Mouse (Mus musculus) lung, postnatal 10 days (tissue): Measurements from ENCODE around the gene 4930442H23Rik.

Experiments
- DNase-seq: peaks from one replicate; pipeline ENCODE4 v3.0.0; 2021

Gene 4930442H23Rik

GRCm38 (mm10) chr10:81143157-81143633, 40.5 kb downstream of the 4930442H23Rik start:
- DNase-seq: peak; percentile 54

DNA sequence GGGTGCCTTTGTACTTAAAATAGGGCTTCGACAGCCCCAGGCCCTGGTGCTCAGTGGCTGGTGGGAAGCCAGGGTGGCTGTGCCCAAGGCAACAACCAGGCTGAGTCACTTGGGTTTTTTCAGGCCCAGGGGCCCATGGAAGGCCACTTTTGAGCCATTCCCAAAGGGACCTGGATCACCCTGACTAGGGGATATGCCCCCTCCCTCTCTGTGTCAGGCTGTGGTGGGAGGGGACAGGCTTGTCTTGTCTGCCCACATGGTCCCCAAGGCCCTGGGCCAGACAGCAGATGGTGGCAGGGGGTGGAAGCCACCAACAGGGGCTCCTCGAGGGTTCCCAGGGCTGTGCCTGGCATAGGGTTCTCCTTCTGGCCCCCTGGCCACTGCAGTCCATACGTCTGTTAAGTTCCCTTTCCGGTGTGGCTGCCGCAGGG, 41.1 kb downstream of the 4930442H23Rik start:
- DNase-seq: no peak

DNA sequence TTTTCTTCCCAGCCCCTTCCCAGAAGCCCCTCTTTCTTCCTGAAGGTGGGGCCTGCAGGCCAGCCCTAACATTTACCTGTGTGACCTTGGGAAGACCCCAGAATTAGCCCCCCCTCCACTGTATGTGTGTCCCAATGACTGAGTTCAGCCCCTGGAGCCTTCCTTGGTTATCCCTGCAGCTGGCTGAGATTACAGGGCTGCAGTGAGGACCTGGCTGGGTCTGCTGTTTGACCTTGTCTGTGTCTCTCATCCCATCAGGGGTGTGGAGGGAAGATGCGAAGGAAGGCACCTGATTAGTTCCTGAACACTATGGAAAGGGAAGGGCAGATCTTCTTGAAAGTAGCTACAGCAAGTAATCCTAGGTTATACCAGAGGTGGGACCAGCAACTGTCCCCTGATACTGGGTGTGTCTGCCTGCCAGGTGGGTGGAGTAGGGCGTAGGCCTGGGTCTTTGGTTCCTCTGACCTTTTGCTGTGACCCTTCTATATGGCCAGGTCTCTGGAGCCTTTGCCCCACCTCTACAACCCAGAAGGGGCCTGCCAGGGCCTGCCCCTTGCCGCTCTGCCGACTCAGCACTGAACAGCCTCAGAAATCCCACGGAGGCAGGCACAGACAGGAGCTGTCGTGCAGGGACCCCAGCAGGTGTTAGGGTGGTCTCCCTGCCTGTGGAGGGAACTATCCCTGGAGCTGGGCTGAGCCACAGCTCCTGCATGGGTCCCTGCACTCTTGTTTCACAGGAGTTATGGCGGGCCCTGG, 42.0 kb downstream of the 4930442H23Rik start:
- DNase-seq: no peak

- peak; percentile 68 for DNase-seq
Measured at GRCm38 (mm10) chr10:81140717-81141454, 42.8 kb downstream of the 4930442H23Rik start.

DNA sequence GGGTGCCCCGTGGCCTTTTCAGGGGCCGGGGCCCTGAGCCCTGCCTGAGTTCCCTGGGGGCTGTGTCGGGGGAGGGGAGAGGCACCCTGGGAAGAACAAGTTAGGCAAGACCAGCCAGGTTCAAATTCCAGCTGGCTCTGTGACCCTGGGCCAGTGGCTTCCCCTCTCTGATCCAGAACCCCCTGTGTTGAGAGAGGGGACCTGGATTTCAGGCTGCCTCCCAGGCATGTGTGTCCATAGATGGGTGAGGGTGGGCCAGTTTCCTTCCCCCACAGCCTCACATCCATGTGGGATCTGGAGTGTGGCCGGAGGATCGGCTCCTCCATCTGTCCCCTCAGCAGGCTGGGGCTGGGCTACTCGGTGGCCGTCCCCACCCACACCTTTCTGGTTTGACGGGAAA, 43.6 kb downstream of the 4930442H23Rik start:
- DNase-seq: no peak

GRCm38 (mm10) chr10:81139529-81139846, 44.2 kb downstream of the 4930442H23Rik start:
- no peak for DNase-seq

DNA sequence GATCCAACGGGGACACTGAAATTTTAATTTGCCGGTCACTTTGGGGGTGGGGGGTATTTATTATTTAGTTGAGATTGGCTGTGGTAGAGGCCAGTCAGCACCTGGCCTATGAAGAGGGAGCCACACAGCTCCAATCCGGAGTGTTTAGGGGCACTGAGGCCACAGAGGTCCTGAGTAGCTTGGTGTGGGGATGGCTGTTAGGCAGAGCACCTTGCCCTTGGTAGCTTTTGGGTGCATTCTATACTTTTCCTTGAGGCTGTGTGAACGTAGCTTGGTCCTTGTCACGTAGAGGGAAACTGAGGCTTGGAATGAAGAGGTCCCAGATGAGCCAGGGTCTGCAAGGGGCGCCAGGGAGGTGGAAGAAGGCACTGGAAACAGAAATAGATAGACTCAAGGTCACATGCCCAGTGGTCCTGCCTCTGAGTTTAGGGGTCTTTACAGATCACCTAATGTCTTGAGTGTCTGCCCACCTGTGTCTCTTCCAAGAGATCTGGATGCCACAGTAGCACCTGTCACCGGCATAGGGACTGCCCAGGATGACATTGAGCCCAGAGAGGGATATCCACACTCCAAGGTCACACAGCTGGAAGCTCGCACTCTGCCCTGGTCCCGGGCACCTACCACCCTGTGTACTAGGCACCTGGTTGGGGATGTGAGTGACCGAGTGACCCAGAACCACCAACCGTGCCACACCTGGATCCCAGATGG, 44.7 kb downstream of the 4930442H23Rik start:
- no peak for DNase-seq

GRCm38 (mm10) chr10:81138131-81138782, 45.4 kb downstream of the 4930442H23Rik start:
- DNase-seq: peak; percentile 75

- peak; percentile 99 for DNase-seq
Measured at GRCm38 (mm10) chr10:81137252-81138130, 46.2 kb downstream of the 4930442H23Rik start.

DNA sequence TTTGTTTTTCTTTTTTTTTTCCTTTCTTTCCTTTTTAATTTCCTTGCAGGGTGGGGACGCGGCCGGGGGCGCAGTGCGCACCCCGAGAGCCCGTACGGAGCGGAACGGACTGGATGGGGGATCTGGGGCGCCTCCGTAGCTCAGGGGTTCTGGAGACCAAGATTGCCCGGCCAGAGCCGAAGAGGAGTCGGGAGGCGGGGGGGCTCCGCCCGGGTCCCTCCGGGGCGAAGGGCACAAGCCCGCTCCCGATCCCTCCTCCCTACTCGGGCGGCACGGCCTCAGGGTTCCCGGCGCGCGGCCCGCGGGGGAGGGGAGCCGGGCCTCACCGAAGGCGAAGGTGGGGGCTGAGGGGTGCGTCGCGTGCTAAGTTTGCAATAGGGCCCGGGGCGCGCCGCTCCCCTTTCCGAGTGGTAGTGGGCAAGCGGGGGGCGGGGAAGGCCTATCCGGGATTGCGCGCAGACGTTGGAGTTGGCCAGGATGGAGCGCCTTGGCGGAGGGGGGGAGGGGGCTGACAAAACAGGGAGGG, 46.9 kb downstream of the 4930442H23Rik start:
- peak; percentile 88 for DNase-seq

DNA sequence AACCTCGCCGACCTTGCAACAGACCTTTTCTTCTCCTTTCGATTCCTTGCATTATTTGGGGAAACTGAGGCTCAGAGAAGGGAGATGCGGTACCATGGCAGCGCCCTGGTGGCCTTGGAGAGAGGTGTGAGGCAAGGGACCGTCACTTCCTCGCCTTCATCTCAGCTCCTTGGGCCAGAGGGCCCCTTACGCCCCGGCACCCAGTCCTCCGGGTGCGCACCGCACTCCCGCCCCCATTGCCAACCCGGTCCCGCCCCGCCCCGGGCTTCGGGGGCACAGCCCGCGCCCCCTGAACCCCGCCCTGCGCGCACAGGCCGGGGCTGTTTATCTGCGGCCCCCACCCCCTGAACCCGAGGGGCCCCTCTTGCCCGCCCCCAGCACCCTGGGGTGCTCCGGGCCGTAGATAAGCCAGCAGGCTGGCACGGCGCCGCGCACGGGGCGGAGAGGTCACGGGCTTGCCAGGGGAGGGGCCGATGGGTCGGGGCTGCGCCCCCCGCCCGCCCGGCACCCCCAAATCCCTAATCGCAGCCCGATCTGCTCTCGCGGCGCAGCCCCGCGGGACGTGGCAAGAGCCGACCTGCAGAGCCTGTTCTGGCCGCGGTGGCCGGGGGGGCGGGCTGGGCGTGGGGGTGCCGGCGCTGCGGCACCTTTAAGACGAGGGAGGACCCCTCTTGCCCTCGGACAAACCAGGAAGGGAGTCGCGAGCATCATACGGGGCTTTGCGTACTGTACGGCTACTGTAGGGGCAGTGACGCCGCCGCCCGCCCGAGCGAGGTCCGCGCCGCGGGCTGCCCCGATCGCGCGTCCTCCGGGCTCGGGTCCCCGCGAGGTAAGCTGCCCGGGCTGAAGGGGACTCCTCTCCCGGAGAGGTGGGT, 47.6 kb downstream of the 4930442H23Rik start:
- peak; percentile 88 for DNase-seq

GRCm38 (mm10) chr10:81134966-81135681, 48.5 kb downstream of the 4930442H23Rik start, which contains the start of gene Zbtb7a:
TSS of gene Zbtb7a (plus strand) at chr10:81135220.
- peak; percentile 63 for DNase-seq

GRCm38 (mm10) chr10:81134181-81134587, 49.5 kb downstream of the 4930442H23Rik start:
- peak; percentile 81 for DNase-seq
